In genomic region chr8:84889141-84889540, GRCm38 (mm10) we compare ENCODE assay signal across 22 mouse cellular contexts. TPM values are rescaled to one million over a fixed set of nuclear protein-coding genes. Genes with fewer than 3 reads are reported as not detected.
"Had no signal": no experiment of that assay in that cellular context is flagged by ENCODE, and none has a peak within 500 bp of the region (broad histone marks: within the 10 kb centered on the region; RNA-seq: fewer than 3 reads in every experiment).

No protein-coding gene starts in this region.

- H3K27ac ChIP-seq: lung, embryonic 15.5 days; macrophage; midbrain, embryonic 12.5 days; midbrain, embryonic 15.5 days; neural tube, embryonic 13.5 days; neural tube, embryonic 15.5 days had no signal

- H3K9ac ChIP-seq: lung, embryonic 15.5 days; midbrain, embryonic 12.5 days; midbrain, embryonic 15.5 days; neural tube, embryonic 13.5 days; neural tube, embryonic 15.5 days had no signal

- DNase-seq: lung, adult 2 months; lung, postnatal 14 days; lung, postnatal 36 days; retina, postnatal 1 day; right cerebral cortex, adult 18-20 months; right cerebral cortex, postnatal 25 days; right cerebral cortex, postnatal 4 days; spleen, adult 18-20 months; thymus, adult 18-20 months; thymus, postnatal 14 days; thymus, postnatal 36 days had no signal

- H3K4me2 ChIP-seq: liver, embryonic 11.5 days; lung, embryonic 15.5 days; midbrain, embryonic 12.5 days; midbrain, embryonic 15.5 days; neural tube, embryonic 13.5 days; neural tube, embryonic 15.5 days had no signal

- H3K27me3 ChIP-seq: lung, embryonic 15.5 days; megakaryocyte, embryonic 14.5 days; midbrain, embryonic 12.5 days; midbrain, embryonic 15.5 days; neural tube, embryonic 13.5 days; neural tube, embryonic 15.5 days had no signal

- H3K4me3 ChIP-seq: lung, embryonic 15.5 days; megakaryocyte, embryonic 14.5 days; midbrain, embryonic 12.5 days; midbrain, embryonic 15.5 days; neural tube, embryonic 13.5 days; neural tube, embryonic 15.5 days had no signal

- ATAC-seq: lung, postnatal 0 days; midbrain, embryonic 15.5 days had no signal

- H3K9me3 ChIP-seq: lung, embryonic 15.5 days; megakaryocyte, embryonic 14.5 days; midbrain, embryonic 12.5 days; midbrain, embryonic 15.5 days; neural tube, embryonic 13.5 days; neural tube, embryonic 15.5 days had no signal

RNA-seq across cellular contexts. Expression of gene Klf1, which starts 12.6 kb away (rescaled TPM):
- total RNA-seq: midbrain, postnatal 0 days; monocyte, adult 5-6 weeks had no signal
